Mouse (Mus musculus) thymus, adult 2 months (tissue): Measurements from ENCODE around the gene Eaf1.

Experiments used
- CTCF ChIP-seq: fragments of 200-500 bp; IDR thresholded peaks from 2 replicates; pipeline ENCODE4 v1.5.1; 2012; ENCODE audit warnings: mild to moderate bottlenecking, control low read depth, low read length, moderate library complexity, borderline replicate concordance; ENCODE audit not compliant: control insufficient read depth, poor library complexity, insufficient read depth; ENCODE audit errors: extremely low read depth
- POLR2A ChIP-seq: fragments of 200-500 bp; IDR thresholded peaks from 2 replicates; pipeline ENCODE4 v1.6.1; 2012; ENCODE audit warnings: mild to moderate bottlenecking, low read length, control low read depth, moderate library complexity; ENCODE audit not compliant: control insufficient read depth, poor library complexity, insufficient read depth; ENCODE audit errors: extremely low read depth

GRCm38 (mm10) chr14:31559216-31559615 is 65.0 kb downstream of the Eaf1 start:
- no peak for TF ChIP-seq CTCF
- no peak for TF ChIP-seq POLR2A
